Mouse (Mus musculus) stomach, embryonic 15.5 days (tissue): Measurements from ENCODE around the gene Dnah6. TPM values are rescaled to one million over a fixed set of nuclear protein-coding genes. Genes with fewer than 3 reads are reported as not detected.

Experiments used
- ATAC-seq: fragments of 200-750 bp; cut with Nextera tagmentation; 2 replicates; pipeline ENCODE4 v1.8.0; 2017; ENCODE audit warnings: low read depth, moderate number of reproducible peaks, moderate TSS enrichment; ENCODE audit not compliant: insufficient read depth, low FRiP score
- H3K27ac ChIP-seq: fragments of 300-500 bp; sonication (generic); 2 replicates; pipeline ENCODE4 v1.5.1; 2015; ENCODE audit warnings: mild to moderate bottlenecking, inconsistent platforms
- H3K27me3 ChIP-seq: fragments of 300-500 bp; sonication (generic); replicated peaks from 2 replicates; pipeline ENCODE4 v1.6.1; 2015; ENCODE audit warnings: inconsistent platforms
- H3K36me3 ChIP-seq: fragments of 300-500 bp; sonication (generic); 2 replicates; pipeline ENCODE4 v1.6.1; 2015; ENCODE audit warnings: inconsistent platforms
- H3K4me1 ChIP-seq: fragments of 300-500 bp; sonication (generic); 2 replicates; pipeline ENCODE4 v1.6.1; 2015; ENCODE audit warnings: inconsistent platforms
- H3K4me2 ChIP-seq: fragments of 300-500 bp; sonication (generic); 2 replicates; pipeline ENCODE4 v1.6.1; 2015; ENCODE audit warnings: mild to moderate bottlenecking, inconsistent platforms
- H3K4me3 ChIP-seq: fragments of 300-500 bp; sonication (generic); replicated peaks from 2 replicates; pipeline ENCODE4 v1.5.1; 2015; ENCODE audit warnings: inconsistent platforms
- H3K9ac ChIP-seq: fragments of 300-500 bp; sonication (generic); 2 replicates; pipeline ENCODE4 v1.6.1; 2015; ENCODE audit warnings: inconsistent platforms
- H3K9me3 ChIP-seq: fragments of 300-500 bp; sonication (generic); 2 replicates; pipeline ENCODE4 v1.6.1; 2016; ENCODE audit warnings: inconsistent platforms
- WGBS: fragments of 180-500 bp; shearing (Covaris S2); methylation state at CpG from one replicate; pipeline ENCODE4 v1.1.7; 2015; 5-methylcytosine and 5-hydroxymethylcytosine counted together
- polyA plus RNA-seq: library from polyadenylated mRNA; unstranded; fragments of >200 nt; fragmentation: Nextera tagmentation; extraction: Ambion mirVana; gene quantifications from 2 replicates; pipeline ENCODE4 v1.2.1, GENCODE M21; 2015

The Dnah6 gene
- polyA plus RNA-seq, 1 experiment from 2014 or later = 0.06 TPM

GRCm38 (mm10) chr6:73059162-73059561, 162.3 kb downstream of the Dnah6 start:
- Histone ChIP-seq H3K4me1 (no peaks in the 10 kb centered on the region), H3K27ac (no peak overlapping the region), H3K4me3 (no peak overlapping the region), H3K9me3 (no peaks in the 10 kb centered on the region), H3K36me3 (no peaks in the 10 kb centered on the region), H3K27me3 (no peaks in the 10 kb centered on the region), H3K9ac (no peak overlapping the region), H3K4me2 (no peak overlapping the region)
- 92% methylated on average over 4 of the region's 4 CpGs for WGBS
- no peak for ATAC-seq

GRCm38 (mm10) chr6:73055347-73055746, 166.1 kb downstream of the Dnah6 start:
- H3K4me2 ChIP-seq = no peak overlapping the region
- ATAC-seq = no peak
- WGBS = 81% methylated on average over 6 of the region's 6 CpGs
- no peaks in the 10 kb centered on the region for H3K9me3 ChIP-seq
- no peaks in the 10 kb centered on the region for H3K27me3 ChIP-seq
- no peaks in the 10 kb centered on the region for H3K36me3 ChIP-seq
- no peak overlapping the region for H3K27ac ChIP-seq
- no peaks in the 10 kb centered on the region for H3K4me1 ChIP-seq
- H3K4me3 ChIP-seq = no peak overlapping the region
- no peak overlapping the region for H3K9ac ChIP-seq

- Histone ChIP-seq H3K4me1 (no peaks in the 10 kb centered on the region), H3K4me2 (no peak overlapping the region), H3K4me3 (no peak overlapping the region), H3K36me3 (no peaks in the 10 kb centered on the region), H3K9me3 (no peaks in the 10 kb centered on the region), H3K27ac (no peak overlapping the region), H3K27me3 (no peaks in the 10 kb centered on the region), H3K9ac (no peak overlapping the region)
- WGBS = 65% methylated on average over 6 of the region's 6 CpGs
- no peak for ATAC-seq
These were observed 166.6 kb downstream of the Dnah6 start for GRCm38 (mm10) chr6:73054807-73055206.

GRCm38 (mm10) chr6:73053526-73053925, 167.9 kb downstream of the Dnah6 start:
- WGBS = 90% methylated on average over 9 of the region's 9 CpGs
- no peak for ATAC-seq
- Histone ChIP-seq H3K4me1 (no peaks in the 10 kb centered on the region), H3K27ac (no peak overlapping the region), H3K36me3 (no peaks in the 10 kb centered on the region), H3K9ac (no peak overlapping the region), H3K9me3 (no peaks in the 10 kb centered on the region), H3K4me2 (no peak overlapping the region), H3K4me3 (no peak overlapping the region), H3K27me3 (no peaks in the 10 kb centered on the region)

- H3K9ac ChIP-seq = no peak overlapping the region
- H3K4me1 ChIP-seq = no peaks in the 10 kb centered on the region
- WGBS = 66% methylated on average over 7 of the region's 7 CpGs
- no peaks in the 10 kb centered on the region for H3K27me3 ChIP-seq
- H3K4me2 ChIP-seq = no peak overlapping the region
- no peak overlapping the region for H3K27ac ChIP-seq
- no peak overlapping the region for H3K4me3 ChIP-seq
- H3K9me3 ChIP-seq = no peaks in the 10 kb centered on the region
- no peak for ATAC-seq
- no peaks in the 10 kb centered on the region for H3K36me3 ChIP-seq
These were observed 174.2 kb downstream of the Dnah6 start for GRCm38 (mm10) chr6:73047259-73047658.

- H3K27me3 ChIP-seq = no peaks in the 10 kb centered on the region
- no peaks in the 10 kb centered on the region for H3K36me3 ChIP-seq
- no peak overlapping the region for H3K9ac ChIP-seq
- H3K27ac ChIP-seq = no peak overlapping the region
- H3K4me3 ChIP-seq = no peak overlapping the region
- no peak overlapping the region for H3K4me2 ChIP-seq
- 76% methylated on average over 3 of the region's 3 CpGs for WGBS
- no peak for ATAC-seq
- no peaks in the 10 kb centered on the region for H3K4me1 ChIP-seq
- no peaks in the 10 kb centered on the region for H3K9me3 ChIP-seq
These were observed 175.5 kb downstream of the Dnah6 start for GRCm38 (mm10) chr6:73045944-73046343.

- 74% methylated on average over 6 of the region's 6 CpGs for WGBS
- Histone ChIP-seq H3K36me3 (no peaks in the 10 kb centered on the region), H3K9me3 (no peaks in the 10 kb centered on the region), H3K27me3 (no peaks in the 10 kb centered on the region), H3K9ac (no peak overlapping the region), H3K4me2 (no peak overlapping the region), H3K4me3 (no peak overlapping the region), H3K27ac (no peak overlapping the region), H3K4me1 (no peaks in the 10 kb centered on the region)
- ATAC-seq = no peak
These were observed 179.2 kb downstream of the Dnah6 start for GRCm38 (mm10) chr6:73042278-73042677.

- Histone ChIP-seq H3K27ac (peak overlapping the region; percentile 51; the same call in 1 of the 2 replicates), H3K36me3 (no peaks in the 10 kb centered on the region), H3K27me3 (no peaks in the 10 kb centered on the region), H3K4me1 (no peaks in the 10 kb centered on the region), H3K4me2 (no peak overlapping the region), H3K9ac (no peak overlapping the region), H3K4me3 (no peak overlapping the region), H3K9me3 (no peaks in the 10 kb centered on the region)
- WGBS = 60% methylated on average over 2 of the region's 2 CpGs
- ATAC-seq = no peak
These were observed 183.2 kb downstream of the Dnah6 start for GRCm38 (mm10) chr6:73038291-73038690.

GRCm38 (mm10) chr6:73028853-73029252, 192.6 kb downstream of the Dnah6 start:
- no peak for ATAC-seq
- no peaks in the 10 kb centered on the region for H3K27me3 ChIP-seq
- no peaks in the 10 kb centered on the region for H3K36me3 ChIP-seq
- H3K9me3 ChIP-seq = no peaks in the 10 kb centered on the region
- H3K27ac ChIP-seq = no peak overlapping the region
- H3K4me3 ChIP-seq = no peak overlapping the region
- H3K4me1 ChIP-seq = no peaks in the 10 kb centered on the region
- no peak overlapping the region for H3K4me2 ChIP-seq
- WGBS = 95% methylated on average over 3 of the region's 3 CpGs
- no peak overlapping the region for H3K9ac ChIP-seq

GRCm38 (mm10) chr6:73027881-73028280, 193.6 kb downstream of the Dnah6 start:
- no peaks in the 10 kb centered on the region for H3K9me3 ChIP-seq
- no peak overlapping the region for H3K27ac ChIP-seq
- H3K36me3 ChIP-seq = no peaks in the 10 kb centered on the region
- no peak overlapping the region for H3K9ac ChIP-seq
- no peak overlapping the region for H3K4me3 ChIP-seq
- no peaks in the 10 kb centered on the region for H3K4me1 ChIP-seq
- H3K27me3 ChIP-seq = no peaks in the 10 kb centered on the region
- no peak overlapping the region for H3K4me2 ChIP-seq
- no peak for ATAC-seq
- WGBS = 69% methylated on average over 4 of the region's 4 CpGs

GRCm38 (mm10) chr6:73026898-73027297, 194.6 kb downstream of the Dnah6 start:
- H3K4me1 ChIP-seq = no peaks in the 10 kb centered on the region
- ATAC-seq = 0 out of 2 replicates have a peak, but pooled peaks have one; percentile 31
- 62% methylated on average over 6 of the region's 6 CpGs for WGBS
- H3K9me3 ChIP-seq = no peaks in the 10 kb centered on the region
- H3K4me2 ChIP-seq = no peak overlapping the region
- H3K4me3 ChIP-seq = no peak overlapping the region
- H3K36me3 ChIP-seq = no peaks in the 10 kb centered on the region
- H3K27me3 ChIP-seq = no peaks in the 10 kb centered on the region
- no peak overlapping the region for H3K9ac ChIP-seq
- H3K27ac ChIP-seq = no peak overlapping the region

- H3K9me3 ChIP-seq = no peaks in the 10 kb centered on the region
- 8% methylated on average over 3 of the region's 3 CpGs for WGBS
- no peak for ATAC-seq
These were observed 201.4 kb downstream of the Dnah6 start for GRCm38 (mm10) chr6:73020061-73020460.

GRCm38 (mm10) chr6:73018725-73019280, 202.6 kb downstream of the Dnah6 start:
- H3K27me3 ChIP-seq = no peaks in the 10 kb centered on the region
- WGBS = 76% methylated on average over 10 of the region's 10 CpGs
- no peaks in the 10 kb centered on the region for H3K9me3 ChIP-seq
- H3K36me3 ChIP-seq = no peaks in the 10 kb centered on the region
- H3K4me2 ChIP-seq = no peak overlapping the region
- no peak overlapping the region for H3K27ac ChIP-seq
- ATAC-seq = no peak
- H3K4me3 ChIP-seq = no peak overlapping the region
- H3K4me1 ChIP-seq = no peaks in the 10 kb centered on the region
- H3K9ac ChIP-seq = no peak overlapping the region

More at GRCm38 (mm10) chr6:73020061-73020460, 201.4 kb downstream of the Dnah6 start:
- Histone ChIP-seq H3K4me1 (no peaks in the 10 kb centered on the region), H3K4me3 (no peak overlapping the region), H3K36me3 (no peaks in the 10 kb centered on the region), H3K27me3 (no peaks in the 10 kb centered on the region), H3K27ac (no peak overlapping the region), H3K4me2 (no peak overlapping the region), H3K9ac (no peak overlapping the region)
